Comparison of ENCODE assay signal across 10 mouse cellular contexts in genomic region chr8:72644601-72645000, GRCm38 (mm10). TPM values are rescaled to one million over a fixed set of nuclear protein-coding genes. Genes with fewer than 3 reads are reported as not detected.
DNase-seq lines count a peak whose midpoint lies in the region; ATAC-seq and TF ChIP-seq lines count a peak whose summit lies in the region.
"Had no signal": no experiment of that assay in that cellular context is flagged by ENCODE, and none has a peak within 500 bp of the region (broad histone marks: within the 10 kb centered on the region; RNA-seq: fewer than 3 reads in every experiment).

No protein-coding gene starts in this region.

- H3K4me1 ChIP-seq in forebrain, embryonic 14.5 days (ENCODE audit: control insufficient read depth, insufficient read depth, low read length) = peaks cover 13% of the 10 kb centered on the region
- peaks cover 17% of the 10 kb centered on the region for H3K4me1 ChIP-seq in forebrain, embryonic 15.5 days
- H3K4me1 ChIP-seq in testis, adult 2 months (ENCODE audit: control insufficient read depth, insufficient read depth, low read length) = peaks cover 2% of the 10 kb centered on the region
- peaks cover 3% of the 10 kb centered on the region; the same call in 1 of the 2 replicates for H3K4me1 ChIP-seq in limb, embryonic 10.5 days

- H3K27me3 ChIP-seq in forebrain, embryonic 14.5 days (replicated peaks; ENCODE audit: control insufficient read depth, insufficient read depth, low read length) = no peaks in the 10 kb centered on the region
- H3K27me3 ChIP-seq in forebrain, embryonic 15.5 days = no peaks in the 10 kb centered on the region
- no peaks in the 10 kb centered on the region for H3K27me3 ChIP-seq in testis, adult 2 months (ENCODE audit: control insufficient read depth, insufficient read depth, low read length)
- no peaks in the 10 kb centered on the region for H3K27me3 ChIP-seq in limb, embryonic 10.5 days (ENCODE audit: low read depth, poor library complexity, severe bottlenecking)
- H3K27me3 ChIP-seq: heart, embryonic 15.5 days; lung, embryonic 15.5 days had no signal

- no peaks in the 10 kb centered on the region for H3K9me3 ChIP-seq in forebrain, embryonic 14.5 days (replicated peaks; ENCODE audit: control insufficient read depth, low read length)
- no peaks in the 10 kb centered on the region for H3K9me3 ChIP-seq in forebrain, embryonic 15.5 days
- no peaks in the 10 kb centered on the region for H3K9me3 ChIP-seq in limb, embryonic 10.5 days (replicated peaks)
- H3K9me3 ChIP-seq: heart, embryonic 15.5 days; lung, embryonic 15.5 days had no signal

- no peak for TF ChIP-seq POLR2A in testis, adult 2 months (IDR thresholded peaks at IDR 0.05; ENCODE audit: control insufficient read depth, low read depth, low read length)

- no peak overlapping the region for H3K4me3 ChIP-seq in forebrain, embryonic 14.5 days (ENCODE audit: low read depth, low read length)
- no peak overlapping the region for H3K4me3 ChIP-seq in forebrain, embryonic 15.5 days
- H3K4me3 ChIP-seq in testis, adult 2 months (ENCODE audit: control insufficient read depth, low read depth, low read length) = no peak overlapping the region
- no peak overlapping the region for H3K4me3 ChIP-seq in left cerebral cortex, adult 2 months
- H3K4me3 ChIP-seq in limb, embryonic 10.5 days = no peak overlapping the region
- H3K4me3 ChIP-seq: heart, embryonic 15.5 days; lung, embryonic 15.5 days had no signal

- peak; percentile 65; the same call in 1 of the 2 replicates for TF ChIP-seq CTCF in testis, adult 2 months (IDR thresholded peaks at IDR 0.05; ENCODE audit: control insufficient read depth, insufficient read depth, insufficient replicate concordance, low read depth, low read length)
- peak; percentile 64 for TF ChIP-seq CTCF in left cerebral cortex, adult 2 months (IDR thresholded peaks at IDR 0.05)

- intact Hi-C loops in left cerebral cortex, adult 2 months (cut with DNase I) = no loop called here

- 68% methylated on average over 4 of the region's 4 CpGs for WGBS in forebrain, embryonic 14.5 days
- 67% methylated on average over 4 of the region's 4 CpGs for WGBS in forebrain, embryonic 15.5 days
- 65% methylated on average over 4 of the region's 4 CpGs for WGBS in limb, embryonic 10.5 days

- DNase-seq in forebrain, embryonic 14.5 days (ENCODE audit: low spot score) = peak; percentile 55
- no peak for DNase-seq in testis, postnatal 14 days (ENCODE audit: low spot score)
- peak; percentile 56 to 59 for DNase-seq in left cerebral cortex, adult 2 months (ENCODE audit: extremely low spot score in 1 of 2, low spot score in 2 of 2)
- DNase-seq in thymus, postnatal 4 days = peak; percentile 70
- DNase-seq in limb, embryonic 10.5 days (ENCODE audit: low spot score) = no peak
- DNase-seq in spleen, adult 12 weeks (ENCODE audit: low spot score) = no peak

- no peaks in the 10 kb centered on the region for H3K36me3 ChIP-seq in forebrain, embryonic 14.5 days (ENCODE audit: control insufficient read depth, insufficient read depth, low read length)
- no peaks in the 10 kb centered on the region for H3K36me3 ChIP-seq in forebrain, embryonic 15.5 days
- no peaks in the 10 kb centered on the region for H3K36me3 ChIP-seq in testis, adult 2 months (ENCODE audit: control insufficient read depth, insufficient read depth, low read length)
- no peaks in the 10 kb centered on the region for H3K36me3 ChIP-seq in limb, embryonic 10.5 days
- H3K36me3 ChIP-seq: heart, embryonic 15.5 days; lung, embryonic 15.5 days had no signal

- H3K27ac ChIP-seq in forebrain, embryonic 14.5 days (ENCODE audit: low read depth, low read length) = no peak overlapping the region
- no peak overlapping the region for H3K27ac ChIP-seq in forebrain, embryonic 15.5 days (replicated peaks)
- no peak overlapping the region for H3K27ac ChIP-seq in testis, adult 2 months (ENCODE audit: control insufficient read depth, insufficient read depth, low read depth, low read length)
- no peak overlapping the region for H3K27ac ChIP-seq in left cerebral cortex, adult 2 months
- H3K27ac ChIP-seq in limb, embryonic 10.5 days = no peak overlapping the region
- H3K27ac ChIP-seq: heart, embryonic 15.5 days; lung, embryonic 15.5 days had no signal

- H3K4me2 ChIP-seq in forebrain, embryonic 14.5 days (ENCODE audit: low read length) = no peak overlapping the region
- no peak overlapping the region for H3K4me2 ChIP-seq in forebrain, embryonic 15.5 days (replicated peaks)
- H3K4me2 ChIP-seq: heart, embryonic 15.5 days; lung, embryonic 15.5 days had no signal

- no peak for ATAC-seq in forebrain, embryonic 14.5 days
- ATAC-seq in forebrain, embryonic 15.5 days (replicated peaks) = no peak

- no peak overlapping the region for H3K9ac ChIP-seq in forebrain, embryonic 14.5 days (ENCODE audit: low read length)
- H3K9ac ChIP-seq in forebrain, embryonic 15.5 days (replicated peaks) = no peak overlapping the region
- H3K9ac ChIP-seq: heart, embryonic 15.5 days; lung, embryonic 15.5 days had no signal

RNA-seq across cellular contexts. Expression of gene Nwd1, which starts 1.9 kb away (rescaled TPM):
- polyA plus RNA-seq in forebrain, embryonic 14.5 days (2014; fragmentation: Nextera tagmentation; extraction: Ambion mirVana) = 0.81 and 1.3 TPM in 2 replicates
- 1.6 and 2.1 TPM in 2 replicates for polyA plus RNA-seq in forebrain, embryonic 15.5 days (2015; fragmentation: Nextera tagmentation; extraction: Ambion mirVana)
- polyA plus RNA-seq in testis, adult 2 months (2012; rRNA removed) = 0.69 and 0.79 TPM in 2 replicates
- total RNA-seq in left cerebral cortex, adult 2 months (2021) = 10 to 100 TPM; 46.1 to 46.9 TPM
- 0.16 TPM in 1 of 2 replicates, not detected in the other for polyA plus RNA-seq in limb, embryonic 10.5 days (2016; fragmentation: Nextera tagmentation; extraction: Ambion mirVana)

Comparison
In these comparisons a context has a peak if more than half of its experiments do, and no peak if none do; other contexts are left out.
1. DNase-seq: peak in forebrain, embryonic 14.5 days (single experiment), left cerebral cortex, adult 2 months (2 of 2) and thymus, postnatal 4 days (single experiment); none in testis, postnatal 14 days (single experiment), limb, embryonic 10.5 days (single experiment) and spleen, adult 12 weeks (single experiment).